Mouse (Mus musculus) heart, embryonic 14.5 days (tissue): ENCODE data around the gene Ccdc158. TPM values are rescaled to one million over a fixed set of nuclear protein-coding genes. Genes with fewer than 3 reads are reported as not detected.

ENCODE experiments used
- ATAC-seq: fragments of 200-750 bp; cut with Nextera tagmentation; 2 replicates; pipeline ENCODE4 v1.8.0; 2017; ENCODE audit warnings: low read depth, moderate TSS enrichment; ENCODE audit not compliant: insufficient number of reproducible peaks, insufficient read depth, low FRiP score
- H3K27ac ChIP-seq, 2 experiments: fragments of 200-500 bp in 1 of 2; fragments of 300-500 bp in 1 of 2; sonication (generic) in 1 of 2; replicated peaks in 1 of 2; 2 replicates each; pipeline ENCODE4 v1.5.1; 2012 to 2014; ENCODE audit warnings: low read depth in 2 of 2, low read length in 2 of 2, control low read depth in 1 of 2, mild to moderate bottlenecking in 1 of 2, mixed read lengths in 1 of 2; ENCODE audit not compliant: control insufficient read depth in 1 of 2, insufficient read depth in 1 of 2
- H3K27me3 ChIP-seq: fragments of 300-500 bp; sonication (generic); 2 replicates; pipeline ENCODE4 v1.6.1; 2014; ENCODE audit warnings: mild to moderate bottlenecking, low read length, control low read depth; ENCODE audit not compliant: control insufficient read depth, insufficient read depth
- H3K36me3 ChIP-seq: fragments of 300-500 bp; sonication (generic); 2 replicates; pipeline ENCODE4 v1.6.1; 2014; ENCODE audit warnings: mild to moderate bottlenecking, control low read depth, low read length, mixed read lengths; ENCODE audit not compliant: control insufficient read depth, insufficient read depth
- H3K4me1 ChIP-seq, 2 experiments: fragments of 200-500 bp in 1 of 2; fragments of 300-500 bp in 1 of 2; sonication (generic) in 1 of 2; 2 replicates each; pipeline ENCODE4 v1.6.1; 2012 to 2014; ENCODE audit warnings: low read length in 2 of 2, control low read depth in 1 of 2, mixed read lengths in 1 of 2; ENCODE audit not compliant: control insufficient read depth in 2 of 2, insufficient read depth in 2 of 2
- H3K4me2 ChIP-seq: fragments of 300-500 bp; sonication (generic); 2 replicates; pipeline ENCODE4 v1.6.1; 2014; ENCODE audit warnings: mild to moderate bottlenecking, low read length
- H3K4me3 ChIP-seq, 2 experiments: fragments of 200-500 bp in 1 of 2; fragments of 300-500 bp in 1 of 2; sonication (generic) in 1 of 2; 2 replicates each; pipeline ENCODE4 v1.5.1; 2012 to 2014; ENCODE audit warnings: low read length in 2 of 2, mild to moderate bottlenecking in 2 of 2, control low read depth in 1 of 2, low read depth in 1 of 2, moderate library complexity in 1 of 2; ENCODE audit not compliant: control insufficient read depth in 1 of 2, insufficient read depth in 1 of 2
- H3K9ac ChIP-seq: fragments of 300-500 bp; sonication (generic); 2 replicates; pipeline ENCODE4 v1.6.1; 2014; ENCODE audit warnings: mild to moderate bottlenecking, low read length
- H3K9me3 ChIP-seq: fragments of 300-500 bp; sonication (generic); 2 replicates; pipeline ENCODE4 v1.6.1; 2016; ENCODE audit warnings: low read length, control low read depth; ENCODE audit not compliant: control insufficient read depth
- WGBS: fragments of 180-500 bp; shearing (Covaris S2); extraction: QIAGEN DNeasy Blood & Tissue Kit; methylation state at CpG from one replicate; pipeline ENCODE4 v1.1.7; 2014; 5-methylcytosine and 5-hydroxymethylcytosine counted together
- polyA plus RNA-seq: library from polyadenylated mRNA; unstranded; fragments of >200 nt; fragmentation: Nextera tagmentation; extraction: Ambion mirVana; gene quantifications from 2 replicates; pipeline ENCODE4 v1.2.1, GENCODE M21; 2014

Gene Ccdc158
- polyA plus RNA-seq, 1 experiment from 2014 or later: 0.96 TPM

- Histone ChIP-seq H3K27me3 (no peaks in the 10 kb centered on the region), H3K4me3 (no peak overlapping the region), H3K4me1 (no peaks in the 10 kb centered on the region), H3K27ac (no peak overlapping the region), H3K9me3 (no peaks in the 10 kb centered on the region), H3K36me3 (no peaks in the 10 kb centered on the region), H3K9ac (no peak overlapping the region), H3K4me2 (no peak overlapping the region)
- 62% methylated on average over 2 of the region's 2 CpGs for whole genome bisulfite sequencing
- ATAC-seq: no peak
These were observed 10.8 kb downstream of the Ccdc158 start for GRCm38 (mm10) chr5:92664321-92664720.

- H3K4me1 ChIP-seq: no peaks in the 10 kb centered on the region
- H3K9ac ChIP-seq: no peak overlapping the region
- WGBS: 0% methylated on average over 1 of the region's 1 CpGs
- H3K4me3 ChIP-seq: no peak overlapping the region
- no peaks in the 10 kb centered on the region for H3K36me3 ChIP-seq
- H3K27me3 ChIP-seq: no peaks in the 10 kb centered on the region
- H3K9me3 ChIP-seq: no peaks in the 10 kb centered on the region
- no peak overlapping the region for H3K27ac ChIP-seq
- H3K4me2 ChIP-seq: no peak overlapping the region
- ATAC-seq: no peak
These were observed 18.8 kb downstream of the Ccdc158 start for GRCm38 (mm10) chr5:92656256-92656655.

- H3K27ac ChIP-seq: no peak overlapping the region
- H3K4me3 ChIP-seq: no peak overlapping the region
- peaks cover 0 to 7% of the 10 kb centered on the region in 2 experiments; a peak in 2 of 4 replicates for H3K4me1 ChIP-seq
- 82% methylated on average over 3 of the region's 3 CpGs for WGBS
- ATAC-seq: no peak
- H3K36me3 ChIP-seq: no peaks in the 10 kb centered on the region
- H3K27me3 ChIP-seq: no peaks in the 10 kb centered on the region
- no peak overlapping the region for H3K4me2 ChIP-seq
- H3K9ac ChIP-seq: no peak overlapping the region
- no peaks in the 10 kb centered on the region for H3K9me3 ChIP-seq
These were observed 34.2 kb downstream of the Ccdc158 start for GRCm38 (mm10) chr5:92640861-92641260.

GRCm38 (mm10) chr5:92635891-92636290 is 39.2 kb downstream of the Ccdc158 start:
- no peaks in the 10 kb centered on the region for H3K36me3 ChIP-seq
- no peaks in the 10 kb centered on the region for H3K4me1 ChIP-seq
- no peak overlapping the region for H3K9ac ChIP-seq
- ATAC-seq: no peak
- H3K4me2 ChIP-seq: no peak overlapping the region
- H3K9me3 ChIP-seq: no peaks in the 10 kb centered on the region
- WGBS: 80% methylated on average over 5 of the region's 5 CpGs
- no peaks in the 10 kb centered on the region for H3K27me3 ChIP-seq
- H3K4me3 ChIP-seq: no peak overlapping the region
- no peak overlapping the region for H3K27ac ChIP-seq

GRCm38 (mm10) chr5:92634916-92635315 is 40.2 kb downstream of the Ccdc158 start:
- 80% methylated on average over 3 of the region's 3 CpGs for WGBS
- ATAC-seq: no peak
- H3K4me1 ChIP-seq: no peaks in the 10 kb centered on the region
- H3K4me3 ChIP-seq: no peak overlapping the region
- H3K4me2 ChIP-seq: no peak overlapping the region
- H3K36me3 ChIP-seq: no peaks in the 10 kb centered on the region
- no peak overlapping the region for H3K27ac ChIP-seq
- H3K9me3 ChIP-seq: no peaks in the 10 kb centered on the region
- H3K27me3 ChIP-seq: no peaks in the 10 kb centered on the region
- no peak overlapping the region for H3K9ac ChIP-seq

GRCm38 (mm10) chr5:92633526-92633925 is 41.5 kb downstream of the Ccdc158 start:
- Histone ChIP-seq H3K9ac (no peak overlapping the region), H3K4me2 (no peak overlapping the region), H3K36me3 (no peaks in the 10 kb centered on the region), H3K27me3 (no peaks in the 10 kb centered on the region), H3K4me1 (peaks cover 4 to 7% of the 10 kb centered on the region in 2 experiments; a peak in 3 of 4 replicates), H3K27ac (no peak overlapping the region), H3K9me3 (no peaks in the 10 kb centered on the region), H3K4me3 (no peak overlapping the region)
- 51% methylated on average over 4 of the region's 4 CpGs for WGBS
- no peak for ATAC-seq

GRCm38 (mm10) chr5:92627896-92628295 is 47.2 kb downstream of the Ccdc158 start:
- no peaks in the 10 kb centered on the region for H3K27me3 ChIP-seq
- H3K4me3 ChIP-seq: no peak overlapping the region
- H3K27ac ChIP-seq: peak overlapping the region; percentile 81 to 88
- WGBS: 16% methylated on average over 7 of the region's 7 CpGs
- no peak overlapping the region for H3K9ac ChIP-seq
- H3K4me1 ChIP-seq: peaks cover 8 to 18% of the 10 kb centered on the region in 2 experiments; a peak in 3 of 4 replicates
- 0 out of 2 replicates have a peak, but pooled peaks cover 4% of the 10 kb centered on the region for H3K9me3 ChIP-seq
- peak; percentile 90 for ATAC-seq
- peak overlapping the region; percentile 35 for H3K4me2 ChIP-seq
- H3K36me3 ChIP-seq: no peaks in the 10 kb centered on the region

GRCm38 (mm10) chr5:92621883-92622282 is 53.2 kb downstream of the Ccdc158 start:
- Histone ChIP-seq H3K9me3 (0 out of 2 replicates have a peak, but pooled peaks cover 4% of the 10 kb centered on the region), H3K4me1 (no peaks in the 10 kb centered on the region), H3K36me3 (no peaks in the 10 kb centered on the region), H3K9ac (no peak overlapping the region), H3K4me2 (no peak overlapping the region), H3K27ac (no peak overlapping the region), H3K4me3 (no peak overlapping the region), H3K27me3 (no peaks in the 10 kb centered on the region)
- 81% methylated on average over 5 of the region's 5 CpGs for WGBS
- no peak for ATAC-seq
